Mouse (Mus musculus): ENCODE results near the gene Slc16a7.

DNA sequence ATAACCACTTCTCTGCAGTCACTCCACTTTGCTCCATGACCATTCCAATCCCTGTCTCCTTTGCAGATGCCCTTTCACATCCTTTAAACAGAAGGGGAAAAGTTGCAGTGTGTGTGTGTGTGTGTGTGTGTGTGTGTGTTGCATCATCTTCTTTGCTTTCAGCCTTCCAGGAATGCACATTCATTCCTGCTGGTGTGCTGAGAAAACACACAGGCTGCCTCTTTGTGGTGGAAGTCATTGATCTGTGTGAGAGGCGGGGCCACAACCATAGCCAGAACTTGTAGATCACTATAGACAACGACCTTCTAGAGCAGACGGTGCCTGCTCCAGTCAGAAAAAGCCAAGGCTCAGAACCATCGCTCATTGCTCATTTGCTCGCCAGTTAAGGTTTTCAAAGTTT, 103.9 kb downstream of the Slc16a7 start:
- TF ChIP-seq POLR2A (IDR thresholded peaks at IDR 0.05; ENCODE audit: low read depth, low read length) (no peak), CTCF (conservative IDR thresholded peaks at IDR 0.05; ENCODE audit: insufficient read depth, insufficient read length, low read depth, low read length) (no peak)

Measured in kidney, adult 2 months (tissue).